Mouse (Mus musculus) myocyte (in vitro differentiated cells): ENCODE data around the gene Zfp213. TPM values are rescaled to one million over a fixed set of nuclear protein-coding genes. Genes with fewer than 3 reads are reported as not detected.

Experiments
- H3K27me3 ChIP-seq: one replicate; pipeline ENCODE4 v1.6.1; 2011; ENCODE audit not compliant: control insufficient read depth, insufficient read depth, insufficient read length
- H3K36me3 ChIP-seq: one replicate; pipeline ENCODE4 v1.6.1; 2011; ENCODE audit not compliant: control insufficient read depth, insufficient read depth
- H3K4me2 ChIP-seq: one replicate; pipeline ENCODE4 v1.6.1; 2011; ENCODE audit warnings: low read depth, control low read depth
- H3K4me3 ChIP-seq: one replicate; pipeline ENCODE4 v1.5.1; 2011; ENCODE audit warnings: mild to moderate bottlenecking, control low read depth, moderate library complexity
- H3K79me2 ChIP-seq: one replicate; pipeline ENCODE4 v1.6.1; 2011; ENCODE audit not compliant: control insufficient read depth, insufficient read depth
- H3ac ChIP-seq: one replicate; pipeline ENCODE4 v1.6.1; 2011; ENCODE audit not compliant: control insufficient read depth, insufficient read length
- CEBPB ChIP-seq: IDR thresholded peaks from 2 replicates; pipeline ENCODE4 v1.6.1; 2011; ENCODE audit warnings: mild to moderate bottlenecking, moderate library complexity; ENCODE audit not compliant: poor library complexity, insufficient read depth, severe bottlenecking
- E2F4 ChIP-seq: IDR thresholded peaks from one replicate; pipeline ENCODE4 v1.6.1; 2011; ENCODE audit warnings: mild to moderate bottlenecking, control low read depth, moderate library complexity; ENCODE audit not compliant: insufficient read depth
- MAX ChIP-seq: IDR thresholded peaks from one replicate; pipeline ENCODE4 v1.6.1; 2011; ENCODE audit warnings: low read depth, mild to moderate bottlenecking, control low read depth
- MYOD1 ChIP-seq, 3 experiments: IDR thresholded peaks; one replicate each; pipeline ENCODE4 v1.6.1; 2011; ENCODE audit warnings: control low read depth in 2 of 3, low read depth in 2 of 3, mild to moderate bottlenecking in 2 of 3, moderate library complexity in 1 of 3; ENCODE audit not compliant: insufficient read length in 2 of 3, control insufficient read depth in 1 of 3
- MYOG ChIP-seq, 3 experiments: IDR thresholded peaks; one replicate each; pipeline ENCODE4 v1.6.1; 2011; ENCODE audit warnings: control low read depth in 2 of 3, low read depth in 2 of 3, mild to moderate bottlenecking in 2 of 3; ENCODE audit not compliant: insufficient read length in 2 of 3, control insufficient read depth in 1 of 3, insufficient read depth in 1 of 3
- POLR2A ChIP-seq: IDR thresholded peaks from one replicate; pipeline ENCODE4 v1.6.1; 2011; ENCODE audit warnings: low read depth, mild to moderate bottlenecking, control low read depth, moderate library complexity; ENCODE audit not compliant: insufficient read length
- POLR2AphosphoS2 ChIP-seq: IDR thresholded peaks from one replicate; pipeline ENCODE4 v1.6.1; 2011; ENCODE audit warnings: low read depth, control low read depth; ENCODE audit not compliant: insufficient read length
- REST ChIP-seq: IDR thresholded peaks from one replicate; pipeline ENCODE4 v1.6.1; 2011; ENCODE audit warnings: mild to moderate bottlenecking, control low read depth, moderate library complexity; ENCODE audit not compliant: insufficient read depth, insufficient read length
- SRF ChIP-seq: IDR thresholded peaks from one replicate; pipeline ENCODE4 v1.6.1; 2011; ENCODE audit warnings: low read depth; ENCODE audit not compliant: control insufficient read depth, insufficient read length
- TCF12 ChIP-seq: IDR thresholded peaks from one replicate; pipeline ENCODE4 v1.6.1; 2011; ENCODE audit warnings: mild to moderate bottlenecking, control low read depth; ENCODE audit not compliant: poor library complexity, insufficient read depth, severe bottlenecking
- TCF3 ChIP-seq: IDR thresholded peaks from one replicate; pipeline ENCODE4 v1.6.1; 2011; ENCODE audit warnings: low read depth, control low read depth; ENCODE audit not compliant: insufficient read length
- USF1 ChIP-seq: IDR thresholded peaks from one replicate; pipeline ENCODE4 v1.6.1; 2011; ENCODE audit warnings: low read depth, mild to moderate bottlenecking, control low read depth, moderate library complexity
- polyA plus RNA-seq: library from polyadenylated mRNA; unstranded; fragments of >200 nt; fragmentation: generic; extraction: Trizol; gene quantifications from one replicate; pipeline ENCODE4 v1.2.1, GENCODE M21; 2012; ENCODE audit warnings: missing spikeins

Gene Zfp213
- polyA plus RNA-seq, 1 experiment = 9.9 TPM

DNA sequence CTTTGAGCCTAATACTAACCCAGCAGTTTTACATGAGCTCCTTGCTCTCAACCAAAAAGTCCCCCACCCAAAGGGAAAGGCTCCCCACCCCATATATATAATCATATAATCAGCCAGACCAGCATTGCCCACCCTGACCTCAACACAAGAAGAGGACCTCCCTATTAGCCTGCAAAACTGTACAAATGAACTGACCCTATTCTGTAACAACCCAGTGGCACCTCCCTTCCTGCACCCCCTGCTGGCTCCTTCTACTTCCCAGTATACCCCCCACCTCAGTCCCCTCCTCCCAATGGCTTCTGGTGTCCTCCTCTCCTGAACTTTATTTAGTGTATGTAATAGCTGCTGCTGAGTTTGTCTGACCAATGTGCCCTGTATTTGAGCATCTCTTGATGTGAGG lies 12.6 kb downstream of the Zfp213 start:
- Histone ChIP-seq H3K79me2 (no peaks in the 10 kb centered on the region), H3K4me3 (peak overlapping the region; percentile 55), H3K4me2 (peak overlapping the region; percentile 84), H3ac (peak overlapping the region; percentile 0), H3K27me3 (no peaks in the 10 kb centered on the region), H3K36me3 (no peaks in the 10 kb centered on the region)
- TF ChIP-seq CEBPB = no peak
- no peak for TF ChIP-seq MYOG (IDR thresholded peaks at IDR 0.05; ENCODE audit: control insufficient read depth in 1 of 3, insufficient read depth in 1 of 3, insufficient read length in 2 of 3, low read depth in 2 of 3)
- TF ChIP-seq MAX = no peak
- TF ChIP-seq POLR2A = no peak
- TF ChIP-seq REST = no peak
- no peak for TF ChIP-seq E2F4

DNA sequence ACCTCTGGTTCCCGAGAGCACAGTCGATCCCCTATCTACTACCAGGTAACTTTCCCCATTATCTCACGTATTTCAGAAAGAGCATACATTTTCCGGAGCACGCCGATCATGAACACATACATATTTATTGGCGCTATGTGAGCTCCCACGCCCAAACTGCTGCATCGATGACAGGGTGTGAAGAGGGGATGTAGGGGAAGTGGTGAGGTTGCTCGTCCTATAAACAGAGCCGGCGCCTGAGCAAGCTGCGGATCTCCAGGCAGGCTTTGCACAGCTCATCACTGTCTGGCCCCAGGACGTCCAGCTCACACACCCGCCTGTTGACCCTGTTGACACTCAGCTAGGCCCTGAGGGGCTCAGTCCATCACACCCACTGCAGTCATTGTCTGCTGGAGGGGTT lies 13.2 kb downstream of the Zfp213 start:
- Histone ChIP-seq H3K79me2 (no peaks in the 10 kb centered on the region), H3K4me2 (peak overlapping the region; percentile 84), H3K27me3 (no peaks in the 10 kb centered on the region), H3K36me3 (no peaks in the 10 kb centered on the region), H3K4me3 (peak overlapping the region; percentile 55), H3ac (peak overlapping the region; percentile 0)
- no peak for TF ChIP-seq USF1
- TF ChIP-seq POLR2AphosphoS2 = no peak
- no peak for TF ChIP-seq MYOG (IDR thresholded peaks at IDR 0.05; ENCODE audit: control insufficient read depth in 1 of 3, insufficient read depth in 1 of 3, insufficient read length in 2 of 3, low read depth in 2 of 3)
- no peak for TF ChIP-seq POLR2A
- no peak for TF ChIP-seq TCF3
- TF ChIP-seq TCF12 = no peak
- no peak for TF ChIP-seq REST
- TF ChIP-seq SRF = no peak
- no peak for TF ChIP-seq CEBPB
- no peak for TF ChIP-seq MYOD1 (IDR thresholded peaks at IDR 0.05; ENCODE audit: control insufficient read depth in 1 of 3, insufficient read length in 2 of 3, low read depth in 2 of 3)
- no peak for TF ChIP-seq MAX
- no peak for TF ChIP-seq E2F4

DNA sequence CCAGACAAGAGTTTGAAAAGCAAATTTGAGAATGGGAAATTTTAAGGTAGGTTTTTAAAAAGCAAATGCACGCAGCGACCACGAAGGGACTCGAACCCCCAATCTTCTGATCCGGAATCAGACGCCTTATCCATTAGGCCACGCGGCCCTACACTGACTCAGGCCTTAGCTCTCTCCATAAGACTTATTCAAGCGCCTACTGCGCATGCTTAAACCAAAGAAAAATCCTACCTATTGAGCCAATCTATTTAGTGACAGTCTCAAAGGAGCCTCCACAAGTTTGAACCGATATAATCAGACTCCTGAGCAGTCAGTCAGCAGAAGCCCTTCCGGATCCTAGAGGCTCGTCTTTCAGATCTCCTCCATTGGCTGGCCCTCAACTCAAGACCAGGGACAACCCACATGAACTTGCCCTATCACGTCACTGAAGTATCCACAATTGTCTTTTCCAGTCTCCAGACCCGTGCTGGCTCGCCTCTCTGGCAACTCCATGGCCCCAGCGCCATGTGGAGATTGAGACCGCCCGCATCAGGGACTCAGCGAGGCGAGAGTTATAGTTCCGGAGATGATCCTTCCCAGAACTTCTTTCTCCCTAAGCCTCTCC lies 13.7 kb downstream of the Zfp213 start:
- H3K79me2 ChIP-seq = no peaks in the 10 kb centered on the region
- TF ChIP-seq MAX (no peak), CEBPB (no peak), SRF (no peak), TCF3 (no peak), REST (no peak), POLR2AphosphoS2 (peak; percentile 59), USF1 (no peak), MYOG (IDR thresholded peaks at IDR 0.05; ENCODE audit: control insufficient read depth in 1 of 3, insufficient read depth in 1 of 3, insufficient read length in 2 of 3, low read depth in 2 of 3) (no peak), POLR2A (peak; percentile 71), TCF12 (no peak)
- H3K4me2 ChIP-seq = peak overlapping the region; percentile 84
- peak overlapping the region; percentile 55 for H3K4me3 ChIP-seq
- H3K36me3 ChIP-seq = no peaks in the 10 kb centered on the region
- peak overlapping the region; percentile 0 for H3ac ChIP-seq
- no peaks in the 10 kb centered on the region for H3K27me3 ChIP-seq

DNA sequence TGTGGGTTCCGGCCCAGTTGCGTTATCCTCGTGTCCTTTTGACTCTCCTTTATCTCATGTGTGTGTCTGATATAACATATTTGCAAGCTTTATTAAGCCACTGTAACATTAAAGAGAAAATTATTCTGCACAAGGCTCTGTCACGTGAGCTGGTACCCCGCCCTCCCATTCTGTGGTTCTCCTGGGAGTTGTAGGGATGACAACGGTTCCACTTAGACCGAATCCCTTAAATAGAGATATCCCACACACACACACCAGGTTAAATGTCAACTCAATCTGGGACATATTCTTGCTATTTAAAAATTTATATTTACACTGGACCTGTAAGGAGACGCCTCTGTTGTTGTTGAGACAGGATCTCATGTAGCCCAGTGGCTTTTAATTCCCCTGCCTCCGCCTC lies 14.6 kb downstream of the Zfp213 start:
- H3K4me3 ChIP-seq = peak overlapping the region; percentile 55
- H3K36me3 ChIP-seq = no peaks in the 10 kb centered on the region
- H3ac ChIP-seq = no peak overlapping the region
- no peaks in the 10 kb centered on the region for H3K79me2 ChIP-seq
- TF ChIP-seq USF1 (peak; percentile 68), CEBPB (no peak)
- H3K27me3 ChIP-seq = no peaks in the 10 kb centered on the region
- peak overlapping the region; percentile 84 for H3K4me2 ChIP-seq

DNA sequence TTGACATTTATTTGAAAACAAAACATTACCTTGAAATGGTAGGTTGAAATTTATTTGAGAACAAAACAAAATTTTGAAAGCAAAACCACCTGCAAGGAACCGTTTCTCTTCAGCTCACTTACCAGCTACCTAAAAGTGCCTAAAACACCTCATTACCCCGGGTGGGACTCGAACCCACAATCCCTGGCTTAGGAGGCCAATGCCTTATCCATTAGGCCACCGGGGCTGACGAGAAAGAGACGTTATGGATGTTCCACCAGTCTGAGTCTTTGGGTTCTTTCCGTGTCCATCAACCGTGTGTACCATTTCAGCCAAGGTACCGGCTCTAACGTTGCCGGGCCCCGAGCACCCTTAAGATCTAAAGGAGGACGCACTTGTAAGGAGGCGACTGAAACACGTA lies 15.4 kb downstream of the Zfp213 start:
- Histone ChIP-seq H3K36me3 (no peaks in the 10 kb centered on the region), H3K79me2 (no peaks in the 10 kb centered on the region), H3ac (no peak overlapping the region), H3K27me3 (no peaks in the 10 kb centered on the region), H3K4me2 (peak overlapping the region; percentile 84), H3K4me3 (peak overlapping the region; percentile 55)
- TF ChIP-seq REST (no peak), TCF12 (no peak), TCF3 (no peak), E2F4 (no peak), CEBPB (0 out of 2 replicates have a peak, but pooled peaks have one; percentile 4), MAX (no peak), POLR2A (no peak)
